Mouse (Mus musculus): ENCODE data around the gene Defa37.
"Not testable (repeated sequence)": the region's sequence is repeated elsewhere in the genome, so short reads cannot be mapped to it uniquely, and the experiment has no call there.

DNA sequence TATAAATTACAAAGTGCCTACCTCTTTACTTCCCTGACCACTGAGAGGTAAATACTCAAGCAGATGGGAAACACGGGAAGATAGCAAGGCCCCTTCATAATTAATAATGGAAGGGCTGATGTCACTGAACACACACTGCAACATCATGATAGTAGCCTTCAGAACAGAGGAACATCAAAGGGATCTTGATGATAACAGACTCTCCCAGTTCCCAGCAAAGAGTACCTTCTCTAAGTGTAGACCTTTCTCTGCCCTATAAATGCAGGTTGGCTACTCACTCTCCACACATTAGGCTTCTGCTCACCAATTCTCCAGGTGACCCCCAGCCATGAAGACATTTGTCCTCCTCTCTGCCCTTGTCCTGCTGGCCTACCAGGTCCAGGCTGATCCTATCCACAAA is at the start of gene Defa37:
- not testable (repeated sequence) for TF ChIP-seq POLR2A (IDR thresholded peaks at IDR 0.05; ENCODE audit: low read depth, low read length); CTCF (IDR thresholded peaks at IDR 0.05; ENCODE audit: borderline replicate concordance, insufficient read depth, low read length)

Measured in embryonic fibroblast, embryonic 13.5 days (primary cell).